Mouse (Mus musculus): ENCODE measurements around the gene Olfr918. TPM values are rescaled to one million over a fixed set of nuclear protein-coding genes. Genes with fewer than 3 reads are reported as not detected.

The Olfr918 gene
- total RNA-seq (2021), result not detected

DNA sequence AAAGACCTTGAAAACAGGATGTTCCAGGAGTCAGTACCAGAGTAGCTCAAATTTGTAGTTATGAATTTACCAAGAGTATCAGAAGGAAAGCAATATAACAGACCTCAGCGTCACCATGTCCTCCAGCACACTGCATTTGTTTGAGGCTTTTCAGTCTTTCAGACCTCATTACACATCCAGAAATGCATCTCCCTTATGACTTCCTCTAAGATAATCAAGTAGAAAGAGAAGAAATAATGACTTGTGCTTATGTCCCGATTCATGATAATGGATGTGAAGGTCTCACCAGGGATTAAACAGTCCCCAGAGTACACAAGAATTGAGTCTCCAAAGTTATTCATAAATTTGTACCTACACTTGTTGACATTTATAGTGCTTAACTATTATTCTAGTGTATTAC is at the start of gene Olfr918:
Gene Olfr918, minus strand, starts transcription at position 101 of the 400 bp plus-strand sequence.
- intact Hi-C loops (cut with DNase I), result no loop called here

GRCm38 (mm10) chr9:38724044-38724443 is 49.6 kb upstream of the Olfr918 start:
- intact Hi-C loops (cut with DNase I), result no loop called here
- no peak for DNase-seq (ENCODE audit: low spot score in 2 of 2)

More for the DNA sequence above, at the start of gene Olfr918:
- DNase-seq (ENCODE audit: low spot score in 2 of 2), result no peak

DNA sequence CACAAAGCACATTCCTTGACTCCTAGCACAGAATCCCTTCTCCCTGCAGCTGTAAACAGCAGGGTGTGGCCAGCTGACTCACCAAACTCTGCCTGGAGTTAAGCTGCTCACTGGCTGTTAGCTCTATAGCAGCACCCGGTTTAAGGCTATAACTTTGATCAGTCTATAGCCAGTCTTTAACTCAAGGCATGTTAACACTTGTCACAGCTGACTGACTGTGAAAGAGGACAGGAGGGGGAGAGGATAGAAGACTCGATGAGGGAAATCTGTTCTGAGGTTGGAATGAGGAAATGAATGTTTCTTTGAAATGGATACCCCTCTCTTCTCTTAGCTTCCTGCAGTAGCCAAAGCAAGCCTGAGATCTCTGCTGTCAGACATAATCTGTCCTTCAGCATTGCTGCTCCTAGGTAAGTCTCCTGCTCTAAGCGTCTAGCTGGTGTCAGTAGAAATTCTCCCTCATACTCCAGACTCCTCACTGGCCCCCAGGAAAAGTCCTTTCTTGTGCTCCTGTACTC is 44.6 kb upstream of the Olfr918 start:
- DNase-seq (ENCODE audit: low spot score in 2 of 2), result no peak
- intact Hi-C loops (cut with DNase I), result no loop called here

DNA sequence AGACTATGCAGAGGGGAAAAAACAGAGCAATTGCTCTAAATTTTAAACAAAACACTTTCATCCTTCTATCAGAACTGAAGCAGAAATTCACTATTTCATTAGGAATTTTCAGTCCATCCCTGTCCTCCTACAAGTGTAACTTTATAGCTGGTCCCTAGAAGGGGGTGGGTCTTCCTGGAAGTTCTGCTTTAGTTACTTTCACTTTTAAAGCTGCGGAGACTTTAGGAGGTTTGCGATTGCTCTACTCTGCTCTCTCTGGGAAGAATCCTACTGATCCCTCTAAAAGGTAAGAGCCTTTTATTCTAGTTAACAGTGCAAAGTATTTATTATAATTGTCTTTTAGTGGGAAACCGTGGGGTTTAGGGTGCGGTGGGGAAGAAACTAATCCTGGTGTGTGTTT is 43.7 kb upstream of the Olfr918 start, which contains the start of gene Vwa5a:
Gene Vwa5a, plus strand, starts transcription at position 167 of the 400 bp plus-strand sequence.
- intact Hi-C loops (cut with DNase I), result no loop called here
- DNase-seq (ENCODE audit: low spot score in 2 of 2), result peak in 1 of 2 experiments; percentile 4

DNA sequence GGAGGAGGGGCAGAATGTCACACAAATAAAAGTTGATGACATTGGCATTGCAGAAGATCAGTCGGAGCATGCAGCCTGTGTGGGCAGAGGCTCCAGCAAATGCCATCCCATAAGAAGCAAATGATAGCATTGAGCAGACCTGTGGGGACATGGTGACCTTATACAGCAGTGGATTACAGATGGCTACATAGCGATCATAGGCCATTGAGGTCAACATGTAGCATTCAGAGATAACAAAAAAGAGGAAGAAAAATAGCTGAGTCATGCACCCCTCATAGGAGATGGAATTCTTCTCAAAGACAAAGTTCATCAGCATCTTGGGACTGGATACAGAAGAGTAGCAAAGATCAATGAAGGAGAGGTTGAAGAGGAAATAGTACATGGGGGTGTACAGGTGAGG is 1.5 kb downstream of the Olfr918 start:
- intact Hi-C loops (cut with DNase I), result no loop called here
- no peak for DNase-seq (ENCODE audit: low spot score in 2 of 2)

- DNase-seq (ENCODE audit: low spot score in 2 of 2), result no peak
- intact Hi-C loops (cut with DNase I), result no loop called here
Observed at GRCm38 (mm10) chr9:38665742-38666141, 8.7 kb downstream of the Olfr918 start, which contains the start of gene Olfr917. Olfr917 (minus strand) TSS chr9:38665842.

- intact Hi-C loops (cut with DNase I), result no loop called here
- DNase-seq (ENCODE audit: low spot score in 2 of 2), result no peak
Observed at GRCm38 (mm10) chr9:38659775-38660174, 14.6 kb downstream of the Olfr918 start, which contains the start of gene Olfr916. Olfr916 (minus strand) TSS chr9:38659875.

- no peak for DNase-seq (ENCODE audit: low spot score in 2 of 2)
- intact Hi-C loops (cut with DNase I), result no loop called here
Observed at GRCm38 (mm10) chr9:38632406-38632805, 42.0 kb downstream of the Olfr918 start.

Other genes starting within 250 kb of the Olfr918 start
- gene Olfr901, start 245.1 kb downstream of the Olfr918 start, total RNA-seq (2021), result not detected
- gene Olfr902, start 226.9 kb downstream of the Olfr918 start, total RNA-seq (2021), result not detected
- gene Olfr904, start 211.5 kb downstream of the Olfr918 start, total RNA-seq (2021), result not detected
- gene Olfr905, start 203.5 kb downstream of the Olfr918 start, total RNA-seq (2021), result not detected
- not detected for gene Olfr906, start 187.5 kb downstream of the Olfr918 start, total RNA-seq (2021)
- gene Olfr907, start 178.8 kb downstream of the Olfr918 start, total RNA-seq (2021), result not detected
- gene Olfr911-ps1, start 153.0 kb downstream of the Olfr918 start, total RNA-seq (2021), result not detected
- not detected for gene Olfr910, start 136.8 kb downstream of the Olfr918 start, total RNA-seq (2021)
- gene Olfr912, start 94.4 kb downstream of the Olfr918 start, total RNA-seq (2021), result not detected
- gene Olfr913, start 81.8 kb downstream of the Olfr918 start, total RNA-seq (2021), result not detected
- gene Olfr914, start 69.5 kb downstream of the Olfr918 start, total RNA-seq (2021), result not detected
- not detected for gene Olfr916, start 14.7 kb downstream of the Olfr918 start, total RNA-seq (2021)
- not detected for gene Olfr917, start 8.8 kb downstream of the Olfr918 start, total RNA-seq (2021)
- not detected for gene Olfr919, start 29.1 kb upstream of the Olfr918 start, total RNA-seq (2021)
- gene Vwa5a, start 43.7 kb upstream of the Olfr918 start, total RNA-seq (2021), result 1 to 10 TPM; 7.2 to 7.9 TPM
- gene Olfr920, start 77.7 kb upstream of the Olfr918 start, total RNA-seq (2021), result not detected
- not detected for gene Olfr921, start 98.5 kb upstream of the Olfr918 start, total RNA-seq (2021)
- not detected for gene Olfr922, start 140.0 kb upstream of the Olfr918 start, total RNA-seq (2021)
- not detected for gene Olfr923, start 151.9 kb upstream of the Olfr918 start, total RNA-seq (2021)
- not detected for gene Olfr924, start 169.8 kb upstream of the Olfr918 start, total RNA-seq (2021)
- not detected for gene Olfr26, start 180.5 kb upstream of the Olfr918 start, total RNA-seq (2021)
- gene Olfr926, start 202.5 kb upstream of the Olfr918 start, total RNA-seq (2021), result not detected

Measured in left cerebral cortex, postnatal 25 days (tissue).